Mouse (Mus musculus): ENCODE data around the gene Sfxn1.

Gene Sfxn1

GRCm38 (mm10) chr13:54077470-54078174, 6.0 kb downstream of the Sfxn1 start:
- 77% methylated on average over 11 of the region's 11 CpGs for WGBS

DNA sequence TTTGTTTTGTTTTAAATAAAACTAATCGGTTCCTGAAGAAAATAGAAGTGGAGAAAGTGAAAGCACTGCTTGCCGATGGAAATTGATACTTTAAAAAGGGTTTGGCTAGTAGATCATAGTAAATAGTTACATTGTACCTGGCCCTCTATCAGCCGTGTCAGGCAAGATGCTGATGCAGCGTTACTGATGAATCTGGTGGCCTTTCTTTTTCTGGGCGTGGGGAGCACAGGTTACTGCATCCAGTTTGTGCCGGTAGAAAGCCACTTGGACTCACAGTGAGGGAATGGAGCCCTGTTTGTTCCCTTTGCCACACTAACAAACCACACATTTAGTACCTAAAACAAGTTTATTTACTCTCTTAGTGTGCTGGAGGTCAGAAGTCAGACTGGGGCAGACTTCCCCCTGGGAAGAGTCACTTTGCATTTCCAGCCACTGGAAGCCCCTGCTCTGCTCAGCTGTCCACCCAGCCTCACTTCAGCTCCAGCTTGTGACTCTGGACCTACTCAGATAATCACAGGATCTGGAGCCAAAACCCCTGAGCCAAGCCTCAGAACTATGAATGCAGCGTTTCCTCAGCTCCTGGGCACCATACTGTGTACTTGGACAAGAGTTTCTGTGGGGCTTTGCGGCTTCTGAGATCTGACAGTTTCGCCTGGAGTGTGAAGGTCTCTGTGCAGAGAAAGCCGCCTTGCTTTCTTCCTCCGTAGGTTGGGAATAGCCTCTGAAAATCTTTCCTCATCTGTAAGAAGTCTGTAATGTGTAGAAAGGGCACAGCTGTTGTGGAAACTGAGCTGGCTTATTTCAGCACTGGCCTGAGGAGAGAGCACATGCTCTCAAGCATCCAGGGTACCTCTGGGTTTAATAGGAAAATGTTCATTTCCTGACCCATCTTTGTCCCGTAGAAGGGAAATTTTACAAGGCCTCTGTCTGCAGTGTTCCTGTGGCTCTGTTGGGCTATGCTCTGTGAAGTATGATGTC, 8.4 kb downstream of the Sfxn1 start:
- 55% methylated on average over 12 of the region's 12 CpGs for WGBS

- 97% methylated on average over 1 of the region's 1 CpGs for WGBS
These were observed 9.1 kb downstream of the Sfxn1 start for GRCm38 (mm10) chr13:54080785-54081184.

DNA sequence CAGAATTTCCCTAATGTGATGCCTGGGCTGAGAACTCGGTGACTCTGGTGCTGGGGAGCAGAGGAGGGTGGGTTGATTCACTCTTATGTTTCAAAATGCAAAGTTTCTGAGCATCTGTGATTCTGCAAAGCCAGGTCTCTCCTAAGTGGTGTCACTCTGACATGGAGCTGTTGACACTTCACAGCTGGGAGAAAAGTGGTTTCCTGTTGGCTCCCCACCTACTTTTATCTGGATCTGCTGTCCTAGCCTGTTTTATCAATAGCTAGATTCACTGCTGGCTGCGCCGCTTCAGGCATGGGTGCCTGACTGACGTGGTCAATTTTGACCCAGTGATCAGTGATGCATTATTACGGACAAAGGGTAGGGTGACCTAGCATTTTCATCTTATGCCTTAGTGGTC, 11.3 kb downstream of the Sfxn1 start:
- 91% methylated on average over 5 of the region's 5 CpGs for WGBS

DNA sequence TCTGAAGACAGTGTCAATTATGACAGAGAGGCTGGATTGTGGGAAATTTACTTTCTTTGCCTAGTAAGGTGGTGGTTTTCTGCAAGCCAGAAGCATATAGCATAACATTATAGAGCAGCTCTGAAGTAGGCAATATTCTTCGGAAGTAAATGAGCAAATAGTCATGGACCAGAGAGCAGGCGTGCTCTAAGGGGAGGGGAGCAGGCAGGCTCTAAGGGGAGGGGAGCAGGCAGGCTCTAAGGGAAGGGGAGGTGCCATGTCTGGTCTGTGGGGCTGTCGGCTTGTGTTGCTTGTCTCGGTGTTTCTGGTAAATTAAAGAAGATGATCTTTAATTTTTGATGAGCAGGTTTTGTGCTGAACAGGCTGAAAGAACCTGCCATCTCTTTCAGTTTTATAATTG, 12.5 kb downstream of the Sfxn1 start:
- WGBS: 77% methylated on average over 4 of the region's 4 CpGs

DNA sequence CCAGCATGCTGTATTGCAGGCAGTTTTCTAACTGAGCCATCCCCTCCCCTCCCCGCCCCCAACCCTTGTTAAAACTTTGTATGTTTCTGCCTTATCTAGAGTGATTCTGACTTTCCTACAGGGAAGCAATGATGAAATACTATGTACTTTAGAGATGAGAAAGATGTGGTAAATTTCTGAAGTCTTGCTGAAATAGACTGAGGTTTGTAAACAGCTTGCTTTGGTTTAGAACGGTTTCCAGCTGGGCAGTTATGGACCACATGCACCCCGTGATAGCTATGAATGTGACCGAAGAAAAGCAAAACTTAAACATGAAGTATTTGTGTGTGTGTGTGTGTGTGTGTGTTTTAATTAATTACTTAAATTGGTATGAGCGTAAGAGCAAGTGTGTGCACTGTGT, 13.2 kb downstream of the Sfxn1 start:
- WGBS: 90% methylated on average over 5 of the region's 5 CpGs

GRCm38 (mm10) chr13:54085266-54085665, 13.6 kb downstream of the Sfxn1 start:
- WGBS: 92% methylated on average over 18 of the region's 18 CpGs

- WGBS: 74% methylated on average over 6 of the region's 6 CpGs
These were observed 20.1 kb downstream of the Sfxn1 start for GRCm38 (mm10) chr13:54091719-54092118.

- WGBS: 41% methylated on average over 4 of the region's 4 CpGs
These were observed 22.7 kb downstream of the Sfxn1 start for GRCm38 (mm10) chr13:54094349-54094748.

- 58% methylated on average over 6 of the region's 6 CpGs for WGBS
These were observed 23.3 kb downstream of the Sfxn1 start for GRCm38 (mm10) chr13:54094963-54095362.

DNA sequence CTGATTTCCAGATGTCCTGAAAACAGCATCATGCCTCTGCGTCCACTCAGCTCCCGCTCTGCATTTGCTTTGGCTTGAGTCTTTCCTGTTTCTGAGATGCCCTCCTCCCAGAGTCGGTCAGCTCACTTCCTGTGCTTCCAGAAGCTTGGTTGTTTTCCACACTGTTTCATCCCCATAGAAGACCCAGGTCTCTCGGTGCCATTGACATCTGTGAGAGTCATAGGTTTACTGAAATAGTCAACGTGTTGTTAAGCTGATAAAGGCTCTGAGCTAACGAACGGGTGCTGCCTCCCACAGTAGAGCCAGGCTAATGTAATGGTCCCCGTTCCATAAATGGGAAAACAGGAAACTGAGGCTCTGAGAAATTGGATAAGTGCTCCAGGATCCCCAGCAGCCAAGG, 24.1 kb downstream of the Sfxn1 start:
- 75% methylated on average over 8 of the region's 8 CpGs for WGBS

GRCm38 (mm10) chr13:54097227-54097626, 25.6 kb downstream of the Sfxn1 start:
- WGBS: over 99% methylated on average over 4 of the region's 4 CpGs

- WGBS: 88% methylated on average over 6 of the region's 6 CpGs
These were observed 26.1 kb downstream of the Sfxn1 start for GRCm38 (mm10) chr13:54097797-54098196.

DNA sequence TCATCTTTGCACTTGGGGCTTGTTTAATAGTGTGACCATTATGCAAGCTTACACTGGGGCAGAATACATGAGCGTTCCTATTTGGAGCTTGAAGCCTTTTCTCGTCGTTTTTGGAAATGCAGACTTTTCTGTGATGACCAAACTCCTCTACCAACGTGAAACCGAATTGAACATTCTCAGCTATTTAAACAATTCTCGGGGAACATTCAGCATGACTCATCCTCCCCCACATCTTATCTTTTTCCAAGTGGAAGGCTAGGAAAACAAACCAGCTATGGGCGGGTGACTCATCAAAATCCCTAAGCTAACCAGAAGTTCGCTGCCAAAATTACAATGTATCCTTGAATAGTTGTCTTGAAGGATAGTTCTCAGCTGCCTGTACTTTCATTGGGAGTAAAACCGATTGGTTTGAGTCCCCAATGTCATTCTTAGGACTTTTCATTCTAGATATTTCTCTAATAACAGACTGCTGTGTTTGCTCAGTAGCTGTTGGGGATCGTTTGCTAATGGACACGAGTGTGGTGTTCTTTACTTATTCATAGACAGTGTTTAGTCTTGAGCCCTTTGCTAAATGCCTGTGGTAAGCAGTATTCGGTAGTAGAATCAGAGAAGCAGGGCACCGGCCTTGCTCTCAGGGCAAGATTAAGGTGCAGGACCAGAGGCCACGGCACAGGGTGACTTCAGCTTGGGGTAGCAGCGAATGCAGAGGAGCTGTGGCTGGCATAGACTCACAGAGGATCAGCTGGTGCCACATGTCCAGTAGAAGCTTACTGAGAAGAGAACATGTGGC, 29.6 kb downstream of the Sfxn1 start:
- WGBS: 44% methylated on average over 15 of the region's 15 CpGs

DNA sequence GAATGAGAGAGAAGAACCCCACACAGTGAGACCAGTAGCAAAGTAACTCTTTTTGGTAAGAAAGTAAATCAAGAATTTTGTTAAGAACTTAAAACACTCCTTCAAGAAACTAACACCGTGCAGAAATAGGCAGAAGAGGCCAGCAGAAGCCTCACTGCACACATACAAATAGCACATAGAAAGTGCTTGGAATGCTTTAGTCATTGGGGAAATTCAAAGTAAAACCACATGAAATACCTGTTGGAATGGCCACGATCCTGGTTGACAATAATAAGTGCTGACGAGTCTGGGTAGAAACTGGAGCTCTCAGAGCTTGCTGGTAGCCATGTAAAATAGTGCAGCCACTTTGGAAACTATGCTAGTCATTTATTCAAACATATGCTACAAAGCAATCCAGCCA, 30.4 kb downstream of the Sfxn1 start:
- 63% methylated on average over 3 of the region's 3 CpGs for WGBS

DNA sequence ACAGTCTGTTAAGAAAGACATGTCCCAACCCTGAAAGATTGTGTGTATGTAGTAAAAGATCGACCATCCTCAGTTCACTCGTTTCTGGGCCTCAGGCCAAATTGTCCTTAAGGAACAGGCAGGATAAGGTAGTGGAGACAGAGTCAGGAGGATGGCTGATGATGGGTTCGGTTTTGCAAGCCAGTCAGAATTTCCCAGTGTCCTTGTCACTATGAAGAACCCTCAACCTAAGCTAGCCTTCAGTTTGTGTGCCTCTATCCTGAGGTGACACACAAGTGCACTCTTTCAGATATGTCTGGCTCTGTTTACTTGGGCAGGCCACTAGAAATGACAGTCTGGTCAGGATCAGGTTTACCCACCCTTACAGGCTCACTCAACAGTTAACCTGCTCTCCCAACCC, 31.6 kb downstream of the Sfxn1 start:
- WGBS: 69% methylated on average over 3 of the region's 3 CpGs

DNA sequence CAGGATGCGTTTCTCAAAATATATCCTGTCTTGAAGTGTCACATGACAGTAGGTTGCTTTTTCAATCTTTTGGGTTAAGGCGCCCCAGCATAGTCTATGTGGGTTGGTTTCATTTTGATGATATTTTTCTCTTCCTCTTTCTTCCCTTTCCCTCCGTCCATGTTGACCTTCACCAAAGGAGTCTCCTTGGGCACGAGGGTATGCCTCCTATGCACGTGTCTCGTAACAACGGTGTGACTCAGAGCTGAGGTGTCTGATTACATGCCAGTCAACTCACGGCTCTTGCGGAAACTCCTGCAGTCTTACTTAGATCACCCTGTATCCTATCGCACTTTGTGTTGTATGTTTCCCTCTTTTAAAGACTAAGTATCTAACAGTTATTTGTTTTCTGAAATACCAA, 32.2 kb downstream of the Sfxn1 start:
- 71% methylated on average over 10 of the region's 10 CpGs for WGBS

DNA sequence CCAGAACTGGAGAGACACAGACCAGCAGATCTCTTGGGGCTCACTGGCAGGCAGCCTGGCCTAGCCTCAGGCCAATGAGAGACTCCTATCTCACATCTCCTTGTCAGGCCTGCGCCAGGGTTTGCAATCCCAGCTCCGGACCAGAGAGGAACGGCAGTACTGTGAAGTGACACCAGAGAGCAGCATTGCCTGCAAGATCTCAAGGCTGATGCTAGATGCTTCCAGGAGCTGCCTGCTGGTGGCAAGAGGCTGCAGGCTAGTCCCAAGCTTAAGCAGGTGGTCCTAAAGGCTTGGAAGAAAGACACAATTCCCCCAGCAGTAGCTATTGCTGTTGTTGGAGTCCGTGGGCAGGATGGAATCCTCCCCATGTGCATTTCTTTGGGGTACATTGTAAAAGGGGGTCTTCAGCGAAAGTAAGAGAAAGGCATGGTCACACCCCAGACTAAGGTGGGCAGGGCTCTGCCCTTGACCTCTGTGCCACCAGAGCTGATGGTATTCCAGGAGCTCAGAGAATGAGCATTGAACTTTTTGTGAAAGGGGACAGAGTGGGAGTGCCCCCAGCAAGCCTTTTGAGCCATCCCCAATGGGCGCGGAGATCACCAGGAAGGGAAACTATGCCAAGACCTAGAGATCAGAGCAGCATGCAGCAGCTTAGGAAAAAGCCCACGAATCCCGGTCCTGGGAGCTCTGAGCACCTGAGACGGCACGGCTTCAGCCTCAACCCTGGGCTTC, 42.3 kb downstream of the Sfxn1 start:
- WGBS: 50% methylated on average over 11 of the region's 11 CpGs

DNA sequence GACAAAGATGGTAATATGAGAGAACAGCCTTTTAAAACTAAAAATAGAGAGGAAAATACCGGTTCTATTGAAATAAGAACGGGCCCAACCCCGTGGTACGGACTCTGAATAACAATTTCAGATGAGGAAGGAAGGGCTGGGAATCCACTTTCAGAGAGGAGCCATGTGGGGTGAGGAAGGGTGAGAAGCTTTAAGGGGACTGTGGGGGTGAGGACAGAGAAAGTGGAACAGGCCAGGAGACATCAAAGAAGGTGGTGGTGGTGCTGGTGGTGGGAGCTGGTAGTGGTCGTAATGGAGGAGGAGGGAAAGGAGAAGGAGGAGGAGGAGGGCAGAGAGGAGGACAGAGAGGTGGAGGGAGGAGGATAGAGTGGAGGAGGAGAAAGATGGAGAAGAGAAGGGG, 43.3 kb downstream of the Sfxn1 start:
- 19% methylated on average over 5 of the region's 5 CpGs for WGBS

GRCm38 (mm10) chr13:54115779-54116178, 44.1 kb downstream of the Sfxn1 start:
- 47% methylated on average over 6 of the region's 6 CpGs for WGBS

- WGBS: 37% methylated on average over 5 of the region's 5 CpGs
These were observed 46.7 kb downstream of the Sfxn1 start for GRCm38 (mm10) chr13:54118355-54118754.

All from cerebral cortex, adult 2 months (tissue).